Mouse (Mus musculus) CD4-positive helper T cell, adult 2 months (primary cell): ENCODE results near the gene Cwc25.
"Not testable (repeated sequence)": the region's sequence is repeated elsewhere in the genome, so short reads cannot be mapped to it uniquely, and the experiment has no call there.

Experiments used
- DNase-seq: peaks from one replicate; pipeline ENCODE4 v3.0.0-alpha.2; 2012; ENCODE audit warnings: low read depth, missing footprints, low spot score

Cwc25 gene

DNA sequence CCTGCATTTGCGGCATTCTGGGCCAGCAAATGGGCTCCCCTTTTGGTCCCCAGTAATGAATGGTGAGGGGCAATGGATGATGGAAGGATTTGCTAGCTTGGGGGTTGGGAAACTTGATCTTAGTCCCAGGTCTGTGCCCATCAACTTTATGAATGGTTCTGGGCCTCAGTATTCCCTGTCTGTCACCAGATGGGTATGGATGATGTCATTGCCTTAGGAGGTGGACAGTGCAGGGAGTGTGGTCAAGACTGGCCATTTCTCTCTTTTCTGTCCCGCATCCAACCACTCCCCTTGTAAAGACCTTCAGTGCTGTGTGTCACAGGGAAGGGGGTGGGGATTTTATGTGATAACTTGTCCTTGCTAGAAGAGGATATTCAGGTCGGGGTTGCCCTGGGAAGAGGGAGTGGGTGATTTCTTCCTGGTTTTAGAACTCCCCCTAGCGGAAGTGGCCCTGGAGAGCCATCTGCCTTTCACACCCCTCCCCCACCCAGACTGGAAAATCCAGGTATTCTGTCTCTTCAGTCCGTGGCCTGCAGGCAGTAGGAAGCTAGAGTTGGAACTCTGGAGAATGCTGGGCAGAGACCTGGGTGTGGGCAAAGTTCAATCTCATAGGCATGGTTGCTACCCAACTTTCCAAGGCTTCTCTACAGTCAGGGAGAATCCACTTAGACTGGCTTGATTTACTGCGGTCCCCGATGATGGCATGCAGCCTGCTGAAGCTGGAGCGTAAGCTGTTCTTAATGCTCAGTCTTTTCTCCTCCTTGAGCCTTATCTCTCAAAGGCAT lies 35.2 kb upstream of the Cwc25 start:
- no peak for DNase-seq

DNA sequence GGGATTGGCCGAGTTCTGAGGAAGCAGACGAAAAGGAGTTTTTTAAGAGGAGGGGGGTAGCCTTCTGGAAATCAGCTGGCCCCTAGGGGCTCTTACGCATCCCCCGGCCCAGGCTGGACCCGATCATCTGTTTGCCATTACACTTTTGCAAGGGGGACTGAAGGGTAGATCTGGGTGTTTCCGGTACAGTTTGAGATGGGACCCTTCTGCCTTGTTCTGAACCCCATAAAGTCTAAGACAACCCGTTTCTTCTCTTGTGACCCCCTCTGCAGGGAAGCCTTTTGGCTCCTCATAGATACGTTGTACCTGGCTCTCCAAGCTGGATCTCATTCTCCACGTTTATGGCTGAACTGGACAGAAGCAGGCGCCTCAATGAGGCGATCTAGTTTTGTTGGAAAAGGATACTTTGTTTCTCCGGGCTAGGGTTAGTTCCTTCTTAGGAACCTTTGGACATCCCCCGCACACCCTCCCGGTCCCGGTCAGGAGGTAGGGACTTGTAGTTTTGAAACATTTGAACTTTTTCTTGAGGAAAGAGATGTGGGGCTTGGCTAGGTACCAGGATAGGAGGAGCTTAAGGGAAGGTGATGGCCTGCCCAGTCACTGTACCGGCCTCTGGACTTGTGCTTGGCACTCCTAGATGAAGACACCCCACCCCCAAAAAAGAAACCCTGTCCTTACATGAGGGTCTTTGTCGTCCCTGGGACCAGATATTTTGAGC lies 34.5 kb upstream of the Cwc25 start:
- no peak for DNase-seq

- peak; percentile 81 for DNase-seq
Observed at GRCm38 (mm10) chr11:97799994-97800690, 33.8 kb upstream of the Cwc25 start.

GRCm38 (mm10) chr11:97799146-97799993 lies 33.0 kb upstream of the Cwc25 start:
- peak; percentile 90 for DNase-seq

DNA sequence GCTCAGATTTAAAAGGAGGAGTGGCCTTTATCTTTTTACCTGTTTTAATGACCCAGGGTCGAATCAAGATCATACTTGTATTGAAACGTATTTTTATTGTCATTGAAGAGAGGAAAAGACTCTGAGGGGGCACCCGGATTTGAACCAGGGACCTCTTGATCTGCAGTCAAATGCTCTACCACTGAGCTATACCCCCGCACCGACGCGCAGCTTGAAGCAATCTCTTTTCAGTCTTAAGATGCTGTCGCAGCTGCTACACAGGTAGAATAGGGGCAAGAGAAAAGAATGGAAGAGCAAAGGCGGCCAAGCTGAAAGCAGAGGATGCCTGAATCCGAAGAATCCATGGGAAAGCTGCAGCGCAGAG lies 32.4 kb upstream of the Cwc25 start, which contains the start of gene Lasp1:
TSS of gene Lasp1 (plus strand) at position 219 of the 364 bp plus-strand sequence.
- DNase-seq = peak; percentile 89

- no peak for DNase-seq
Observed at GRCm38 (mm10) chr11:97798083-97798435, 31.7 kb upstream of the Cwc25 start.

GRCm38 (mm10) chr11:97797369-97798082 lies 31.2 kb upstream of the Cwc25 start:
- DNase-seq = no peak

DNA sequence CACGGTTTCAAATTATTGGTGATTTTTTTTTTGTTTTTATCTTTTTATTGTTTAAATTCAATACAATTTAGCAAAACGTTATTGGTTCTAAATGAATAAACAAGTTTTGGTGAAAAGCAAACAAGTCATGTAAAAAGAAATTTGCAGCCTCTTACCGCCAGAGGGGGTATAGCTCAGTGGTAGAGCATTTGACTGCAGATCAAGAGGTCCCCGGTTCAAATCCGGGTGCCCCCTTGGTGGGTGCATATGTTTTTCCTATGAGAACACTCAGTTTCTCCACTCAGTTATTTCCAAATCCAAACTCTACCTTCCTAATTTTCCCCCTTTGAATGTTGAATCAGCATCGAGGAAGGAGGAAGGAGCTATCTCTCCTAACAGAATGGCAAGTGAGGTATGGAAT lies 30.6 kb upstream of the Cwc25 start:
- peak; percentile 78 for DNase-seq

GRCm38 (mm10) chr11:97793165-97793564 lies 26.8 kb upstream of the Cwc25 start:
- peak; percentile 83 for DNase-seq

GRCm38 (mm10) chr11:97790778-97791438 lies 24.6 kb upstream of the Cwc25 start:
- DNase-seq = not testable (repeated sequence)

GRCm38 (mm10) chr11:97789727-97790126 lies 23.4 kb upstream of the Cwc25 start:
- DNase-seq = no peak

DNA sequence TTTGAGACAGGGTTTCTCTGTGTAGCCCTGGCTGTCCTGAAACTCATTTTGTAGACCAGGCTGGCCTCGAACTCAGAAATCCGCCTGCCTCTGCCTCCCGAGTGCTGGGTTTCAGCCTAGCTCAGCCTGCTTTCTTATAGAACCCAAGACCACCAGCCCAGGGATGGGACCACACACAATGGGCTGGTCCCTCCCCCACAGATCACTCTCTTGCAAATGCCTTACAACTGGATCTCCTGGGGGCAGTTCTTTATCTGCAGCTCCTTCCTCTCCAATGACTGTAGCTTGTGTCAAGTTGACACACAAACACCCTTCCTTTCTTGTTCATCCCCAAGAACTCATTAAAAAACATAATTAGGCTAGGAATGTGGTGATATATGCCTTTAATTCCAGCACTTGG lies 21.6 kb upstream of the Cwc25 start:
- DNase-seq = no peak

- DNase-seq = no peak
Observed at GRCm38 (mm10) chr11:97782564-97782895, 16.2 kb upstream of the Cwc25 start.

- DNase-seq = peak; percentile 97
Observed at GRCm38 (mm10) chr11:97781832-97782563, 15.6 kb upstream of the Cwc25 start, which contains the start of gene Rpl23. Gene Rpl23, minus strand, starts transcription at chr11:97782437.

DNA sequence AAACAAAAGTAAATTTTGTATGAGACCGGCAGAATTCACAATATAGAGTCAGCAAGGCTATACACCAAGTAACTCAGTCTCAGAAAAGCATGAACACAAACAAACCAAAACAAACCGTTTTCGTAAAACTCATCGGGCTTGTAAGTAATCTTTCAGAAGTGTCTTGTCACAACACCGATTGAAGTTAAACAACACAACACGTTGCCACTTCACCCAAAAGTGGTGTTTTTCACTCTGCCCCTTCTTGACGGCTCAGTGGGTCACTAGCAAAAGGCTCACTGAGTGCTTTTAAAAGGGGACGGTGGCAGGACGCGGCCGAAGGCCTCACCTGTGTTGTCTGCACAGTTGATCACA lies 15.1 kb upstream of the Cwc25 start:
- no peak for DNase-seq

- DNase-seq = no peak
Observed at GRCm38 (mm10) chr11:97779968-97780701, 13.8 kb upstream of the Cwc25 start.

DNA sequence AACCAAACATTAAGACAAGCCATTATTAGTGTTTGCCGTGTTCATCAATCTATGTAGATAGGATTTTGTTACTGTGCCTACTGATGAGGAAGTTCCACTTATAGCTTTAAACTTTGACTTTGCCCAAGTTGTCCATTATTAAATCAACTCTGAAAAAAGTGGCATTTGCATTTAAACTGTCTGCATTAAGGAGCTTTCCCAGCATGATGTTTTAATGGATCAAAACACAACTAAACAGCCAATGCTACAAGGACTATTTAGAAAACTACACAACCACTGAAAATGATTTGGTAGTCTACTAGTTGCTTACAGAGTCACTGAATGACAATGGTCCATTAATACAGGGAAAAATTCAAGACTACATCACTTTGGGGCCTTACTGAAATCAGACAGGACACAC lies 12.6 kb upstream of the Cwc25 start:
- DNase-seq = no peak

DNA sequence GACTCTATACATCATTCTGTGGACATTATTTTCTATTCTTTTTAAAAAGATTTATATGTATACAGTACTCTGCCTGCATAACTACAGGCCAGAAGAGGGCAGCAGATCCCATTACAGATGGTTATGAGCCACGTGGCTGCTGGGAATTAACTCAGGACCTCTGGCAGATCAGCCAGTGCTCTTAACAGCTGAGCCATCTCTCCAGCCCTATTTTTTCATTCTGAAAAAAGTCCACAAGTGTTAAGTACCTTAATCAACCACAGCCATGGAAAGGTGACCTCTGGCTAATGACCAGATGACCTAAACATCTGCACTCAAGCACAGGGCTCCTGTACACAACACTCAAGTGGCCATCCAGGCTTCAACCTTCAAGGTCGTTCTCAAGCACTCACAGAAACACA lies 10.8 kb upstream of the Cwc25 start:
- no peak for DNase-seq

DNA sequence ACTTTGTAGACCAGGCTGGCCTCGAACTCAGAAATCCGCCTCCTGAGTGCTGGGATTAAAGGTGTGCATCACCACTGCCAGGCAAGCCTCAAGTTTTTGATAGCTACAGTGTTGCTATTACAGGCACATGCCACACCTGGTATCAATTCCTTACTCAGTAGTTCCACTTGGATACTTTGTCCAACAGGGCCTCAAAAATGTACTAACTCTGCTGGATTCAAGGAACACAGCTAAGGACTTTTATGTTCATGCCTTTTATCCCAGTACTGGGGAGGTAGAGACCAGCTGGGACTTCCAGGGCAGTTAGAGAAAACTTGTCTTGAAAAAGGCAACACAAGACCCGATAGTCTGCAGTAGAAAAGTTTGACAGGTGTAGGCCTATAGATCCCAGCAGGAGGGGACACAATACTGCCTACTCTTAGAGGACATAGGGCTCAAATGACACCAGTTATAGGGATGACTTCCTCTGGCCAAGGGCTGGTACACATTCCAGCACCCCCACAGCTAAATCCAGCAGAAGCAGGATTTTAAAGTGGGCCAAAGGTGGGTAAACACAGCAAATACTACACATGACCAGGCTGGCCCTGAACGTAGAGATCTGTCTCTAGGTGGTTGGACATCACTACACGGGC lies 10.3 kb upstream of the Cwc25 start:
- DNase-seq = no peak
